Mouse (Mus musculus) cortical plate, adult 2 months (tissue): ENCODE measurements around the gene Rcor3.

Experiments used
- CTCF ChIP-seq: fragments of 200-500 bp; IDR thresholded peaks from 2 replicates; pipeline ENCODE4 v1.5.1; 2011; ENCODE audit warnings: mild to moderate bottlenecking, control low read depth, low read length; ENCODE audit not compliant: insufficient read depth; ENCODE audit errors: extremely low read depth
- POLR2A ChIP-seq: fragments of 200-500 bp; IDR thresholded peaks from 2 replicates; pipeline ENCODE4 v1.6.1; 2011; ENCODE audit warnings: mild to moderate bottlenecking, low read length, control low read depth; ENCODE audit not compliant: insufficient read depth; ENCODE audit errors: extremely low read depth

GRCm38 (mm10) chr1:192140313-192140712 is 2.5 kb upstream of the Rcor3 start:
- TF ChIP-seq CTCF (no peak), POLR2A (no peak)
